Mouse (Mus musculus) layer of hippocampus, adult 8-10 months (tissue): Measurements from ENCODE around the gene Ccdc28a. TPM values are rescaled to one million over a fixed set of nuclear protein-coding genes. Genes with fewer than 3 reads are reported as not detected.
A peak's percentile ranks its signal among the peaks of the same experiment; 100 is the strongest.

Source experiments
- DNase-seq, 2 experiments: peaks; one replicate each; pipeline ENCODE4 v3.0.0; 2022; ENCODE audit warnings: low spot score in 2 of 2
- total RNA-seq, 4 experiments: library from RNA; stranded (reverse); gene quantifications; 2 replicates each; pipeline ENCODE4 v1.2.4; 2022

The Ccdc28a gene
- 10 to 100 TPM; 27.5 to 41.9 (median 33.9) TPM for total RNA-seq

DNA sequence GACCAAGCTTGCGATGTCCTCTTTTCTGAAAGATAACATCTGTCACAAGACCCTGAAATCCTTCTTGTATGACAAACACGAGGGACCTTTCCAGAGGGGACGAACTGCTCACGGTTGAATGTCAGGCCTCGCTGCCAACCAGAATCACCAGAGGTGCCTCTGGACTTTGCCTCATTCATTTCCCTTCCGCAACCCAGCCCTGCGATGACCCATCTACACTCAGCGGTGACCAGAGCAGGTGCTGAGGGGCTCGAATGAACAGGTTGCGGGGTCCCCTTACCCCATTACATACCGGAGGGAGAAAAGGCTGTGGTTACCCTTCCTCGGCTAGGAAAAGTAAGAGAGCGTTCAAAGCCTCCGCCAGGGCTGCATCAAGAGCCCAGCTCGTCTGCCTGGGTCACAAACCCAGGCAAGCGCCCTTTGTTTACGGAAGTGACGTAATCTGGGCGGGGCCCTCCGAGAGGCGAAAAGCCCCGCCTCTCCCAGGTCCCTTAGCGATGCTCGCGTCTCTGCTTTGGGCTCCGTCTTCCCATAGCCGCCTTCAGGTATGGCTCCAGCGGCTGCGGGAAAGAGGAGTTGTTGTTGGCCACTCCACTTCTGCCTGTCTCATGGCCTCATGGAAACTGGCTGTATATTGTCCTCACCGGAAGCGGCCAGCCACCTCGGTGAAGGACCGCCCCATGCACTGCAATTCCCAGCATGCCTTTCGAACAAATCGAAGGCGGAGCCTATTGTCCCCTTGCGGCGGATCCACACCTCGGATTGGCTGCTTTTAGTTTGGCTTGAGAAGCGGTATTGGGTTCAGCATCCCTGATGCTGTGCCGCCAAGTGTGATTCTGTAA is at the start of gene Ccdc28a:
Gene Ccdc28a, minus strand, starts transcription at position 439 of the 842 bp plus-strand sequence.
- peak; percentile 94 for DNase-seq

DNA sequence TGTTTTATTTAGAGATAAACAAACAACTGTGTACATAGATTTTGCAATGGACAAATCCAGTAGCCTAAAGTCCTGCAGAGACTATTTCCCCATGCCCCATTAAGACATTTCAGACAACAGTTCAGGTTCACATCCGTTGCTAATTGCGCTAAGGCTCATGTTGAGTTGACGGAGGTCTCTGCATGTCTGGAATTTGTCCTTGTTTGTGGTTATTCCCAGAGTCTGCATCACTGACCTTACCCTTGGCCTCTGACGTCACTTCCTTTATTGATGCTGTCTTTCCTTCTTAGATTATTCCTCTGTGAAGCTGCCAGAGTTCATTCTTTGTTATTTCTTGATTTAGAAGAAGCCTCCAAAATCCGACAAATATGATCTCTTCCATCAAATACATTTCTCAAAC is 49.2 kb upstream of the Ccdc28a start:
- no peak for DNase-seq

DNA sequence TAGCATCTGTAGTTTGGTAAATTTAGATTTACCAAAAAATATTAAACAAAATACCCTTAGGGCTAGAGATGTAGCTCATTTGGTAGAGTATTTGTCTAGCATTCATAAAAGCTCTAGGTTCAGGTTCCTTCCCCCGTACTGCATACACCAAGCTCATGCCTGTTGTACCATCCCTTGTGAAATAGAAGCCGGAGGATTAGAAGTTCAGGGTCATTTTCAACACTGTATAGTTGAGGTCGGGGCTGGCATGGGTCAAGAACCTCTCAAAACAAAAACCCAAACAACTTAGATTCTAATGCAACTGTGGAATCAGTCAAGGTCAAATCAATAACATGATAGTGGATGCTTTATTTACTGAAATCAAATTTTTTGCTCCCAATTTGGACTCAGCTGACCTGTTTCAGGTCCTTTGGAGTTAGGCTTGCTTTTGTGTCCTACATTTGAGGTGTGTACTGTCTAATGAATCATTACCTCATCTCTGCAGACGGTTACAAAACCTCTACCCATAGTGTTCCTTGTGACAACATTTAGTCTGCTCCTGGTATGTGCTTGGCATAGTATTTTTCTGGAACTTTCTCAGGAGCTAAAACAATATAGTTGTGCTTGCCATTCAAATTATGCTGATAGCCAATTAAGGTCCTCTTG is 41.4 kb upstream of the Ccdc28a start:
- DNase-seq, result no peak

DNA sequence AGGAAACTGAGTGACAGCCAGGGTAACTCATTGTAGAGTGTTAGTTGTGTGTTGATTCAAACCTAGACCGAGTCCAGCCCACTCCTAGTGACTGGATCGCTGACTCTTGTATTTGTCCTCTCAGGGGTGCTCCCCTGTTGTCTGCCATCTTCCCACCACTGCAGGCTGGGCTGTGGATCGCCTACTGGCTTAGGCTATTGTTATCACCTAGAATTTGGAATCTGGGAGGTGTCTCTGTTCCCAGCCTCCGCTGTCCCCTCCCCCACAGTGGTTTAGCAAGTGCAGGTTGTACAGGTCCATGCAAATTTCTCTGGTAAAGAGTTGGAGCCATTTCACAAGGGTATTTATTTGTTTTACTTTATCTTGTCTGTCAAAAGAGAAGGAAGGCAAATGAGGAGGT is 16.5 kb upstream of the Ccdc28a start:
- no peak for DNase-seq

DNA sequence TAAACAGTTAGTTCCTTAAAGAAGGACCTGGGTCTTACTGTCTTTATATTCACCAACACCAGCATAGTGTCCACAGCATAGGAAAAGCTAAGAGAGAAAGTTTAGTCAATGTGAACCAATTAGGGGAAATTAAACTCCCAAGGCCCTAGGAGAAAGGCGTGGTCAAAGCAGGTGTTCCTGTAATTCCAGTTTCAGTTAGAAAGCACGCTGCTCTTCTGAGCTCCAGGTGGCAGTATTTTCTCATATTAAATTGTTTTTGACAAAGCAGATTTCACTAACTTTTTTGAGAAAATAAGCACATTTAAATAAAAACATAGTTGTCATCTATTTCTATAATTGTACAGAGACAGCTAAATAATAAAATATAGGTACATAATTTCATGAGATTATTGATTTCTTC is 8.8 kb upstream of the Ccdc28a start:
- no peak for DNase-seq

DNA sequence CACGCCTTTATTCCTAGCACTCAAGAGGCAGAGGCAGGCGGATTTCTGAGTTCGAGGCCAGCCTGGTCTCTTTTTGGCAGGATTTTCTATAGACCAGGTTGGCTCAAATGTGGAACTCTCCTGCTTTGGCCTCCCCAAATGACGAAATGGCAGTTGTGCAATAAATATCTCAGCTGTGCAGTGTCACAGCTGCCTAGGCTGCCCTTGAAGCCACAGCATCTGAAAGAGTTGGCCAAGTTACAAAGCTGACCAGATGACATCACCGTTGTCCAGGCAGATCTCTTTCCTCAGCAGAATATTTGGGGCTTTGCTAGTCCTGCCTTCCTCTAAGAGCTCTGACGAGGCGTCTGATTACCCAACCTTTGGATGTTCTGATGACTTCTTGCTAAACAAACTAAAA is 2.4 kb upstream of the Ccdc28a start:
- DNase-seq, result no peak

DNA sequence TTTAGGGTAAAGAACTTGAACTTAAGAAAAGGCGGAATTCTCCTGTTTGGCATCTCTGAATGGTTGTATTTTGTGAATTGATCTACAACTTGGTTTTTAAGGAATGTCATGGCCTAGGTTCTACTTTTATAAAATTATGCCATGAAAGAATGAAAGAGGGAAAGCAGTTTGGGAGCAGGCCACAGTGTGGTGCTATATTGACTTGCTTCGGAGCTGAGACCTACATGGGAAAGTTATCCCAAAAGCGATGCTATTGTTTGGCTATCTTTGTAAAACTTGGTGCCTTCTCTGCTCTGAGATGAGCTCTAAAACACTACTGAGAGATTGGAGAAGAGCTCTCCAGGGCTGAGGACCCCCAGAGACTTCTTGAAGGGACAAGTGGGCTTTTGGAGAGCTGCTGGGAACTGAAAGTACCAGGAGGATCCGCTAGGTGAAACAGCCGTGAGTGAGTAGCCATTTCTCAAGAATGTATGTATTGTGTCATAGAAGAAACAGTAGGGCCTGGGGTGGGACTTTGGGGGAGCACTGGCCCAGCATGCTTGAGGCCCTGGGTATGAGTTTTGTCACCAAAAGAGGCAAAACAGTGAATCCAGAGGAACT is 1.6 kb upstream of the Ccdc28a start:
- DNase-seq, result no peak

GRCm38 (mm10) chr10:18235402-18235747 is 577 bp upstream of the Ccdc28a start:
- DNase-seq, result peak in 1 of 2 experiments; percentile 25

DNA sequence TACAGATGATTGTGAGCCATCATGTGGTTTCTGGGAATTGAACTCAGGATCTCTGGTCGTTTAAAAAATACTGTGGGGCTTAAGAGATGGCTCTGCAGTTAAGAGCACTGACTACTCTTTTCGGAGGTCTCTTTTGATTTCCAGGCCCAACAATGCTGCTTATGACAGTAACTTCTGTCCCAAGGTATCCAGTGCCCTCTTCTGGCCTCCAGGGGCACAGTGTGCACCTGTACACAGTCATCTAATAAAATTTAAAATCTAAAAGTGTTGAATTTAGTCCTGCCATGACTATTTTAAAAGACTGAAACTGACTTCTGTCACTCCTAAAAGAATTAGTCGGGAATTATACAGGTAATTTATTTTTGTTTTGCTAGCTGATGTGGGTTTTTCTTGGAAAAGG is 907 bp downstream of the Ccdc28a start:
- no peak for DNase-seq

- peak; percentile 26 for DNase-seq
These were observed 10.4 kb downstream of the Ccdc28a start for GRCm38 (mm10) chr10:18224386-18224785.

DNA sequence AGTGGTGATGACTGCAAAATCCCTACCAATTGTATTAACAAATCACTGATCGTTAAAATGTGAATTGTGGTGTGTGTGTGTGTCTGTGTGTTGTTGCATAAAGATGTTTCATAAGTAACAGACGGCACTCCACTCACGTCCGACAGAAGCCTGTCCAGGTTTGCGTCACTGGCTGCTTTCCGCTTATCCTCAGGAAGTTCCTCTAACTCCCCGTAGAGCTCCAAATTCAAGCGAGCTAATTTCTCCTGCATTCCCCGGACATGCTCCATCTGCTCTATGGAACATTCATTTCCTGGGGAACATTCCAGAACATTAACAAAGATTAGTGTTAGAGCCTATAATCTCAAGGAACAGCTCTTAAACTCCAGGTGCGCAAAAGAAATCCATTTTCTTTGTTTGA is 15.4 kb downstream of the Ccdc28a start:
- no peak for DNase-seq

- no peak for DNase-seq
These were observed 20.7 kb downstream of the Ccdc28a start for GRCm38 (mm10) chr10:18214124-18214523.

DNA sequence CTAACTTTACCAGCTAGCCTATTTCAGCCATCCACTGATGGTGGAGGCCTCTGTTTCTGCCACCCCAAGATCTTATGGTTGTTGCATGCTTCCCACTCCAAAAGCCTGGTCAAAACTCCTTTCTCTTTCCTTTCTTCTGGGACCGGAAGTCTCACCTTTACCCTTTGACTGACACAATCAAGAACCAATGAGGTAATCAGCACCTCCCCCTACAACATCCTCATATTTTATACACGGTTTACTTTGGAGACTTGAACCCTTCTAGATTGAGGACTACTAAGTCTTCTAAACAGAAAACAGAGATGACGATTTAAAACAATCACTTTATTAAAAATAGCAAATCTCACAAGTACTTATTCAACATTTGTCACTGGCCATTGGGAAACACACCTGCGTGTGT is 21.4 kb downstream of the Ccdc28a start:
- DNase-seq, result no peak

GRCm38 (mm10) chr10:18210726-18211125 is 24.1 kb downstream of the Ccdc28a start, which contains the start of gene Ect2l:
Gene Ect2l (minus strand): TSS chr10:18210890.
- DNase-seq, result no peak

GRCm38 (mm10) chr10:18210119-18210518 is 24.7 kb downstream of the Ccdc28a start:
- DNase-seq, result no peak

DNA sequence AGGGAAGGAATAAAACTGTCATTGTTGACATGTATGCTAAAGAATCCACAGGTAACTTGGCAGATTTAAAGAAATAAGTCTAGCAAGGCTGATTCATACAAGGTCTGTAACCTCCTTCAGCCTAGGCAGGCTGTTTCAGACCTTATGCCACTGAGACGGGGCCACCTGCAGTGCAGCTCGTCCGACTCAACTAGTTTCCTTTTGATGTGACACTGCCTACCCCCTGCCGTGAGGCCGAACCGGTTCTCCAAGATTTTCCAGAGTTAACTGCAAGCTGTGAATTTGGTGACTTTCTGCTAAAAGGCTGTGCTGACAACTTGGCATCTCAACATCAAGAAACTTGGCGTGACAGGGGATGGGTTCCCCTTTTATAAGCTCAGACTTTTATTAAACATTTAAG is 30.7 kb downstream of the Ccdc28a start:
- no peak for DNase-seq

DNA sequence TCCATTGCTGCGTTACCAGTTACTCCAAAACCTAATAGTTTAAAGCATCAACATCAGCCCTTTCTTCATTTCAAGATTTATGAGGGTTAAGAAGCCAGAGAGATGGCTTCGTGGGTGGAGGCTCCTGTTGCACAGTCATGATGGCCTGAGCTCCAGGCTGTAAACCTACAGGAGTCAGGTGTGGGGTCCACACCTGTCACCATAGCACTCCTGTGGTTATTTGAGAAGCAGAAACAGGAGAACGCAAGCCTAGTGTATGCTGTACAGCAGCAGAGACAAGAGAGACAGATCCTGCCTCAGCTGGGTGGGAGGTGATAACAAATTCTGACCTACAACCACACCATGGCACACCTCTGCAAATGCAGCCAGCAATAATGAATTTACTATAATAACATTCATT is 32.4 kb downstream of the Ccdc28a start:
- no peak for DNase-seq

DNA sequence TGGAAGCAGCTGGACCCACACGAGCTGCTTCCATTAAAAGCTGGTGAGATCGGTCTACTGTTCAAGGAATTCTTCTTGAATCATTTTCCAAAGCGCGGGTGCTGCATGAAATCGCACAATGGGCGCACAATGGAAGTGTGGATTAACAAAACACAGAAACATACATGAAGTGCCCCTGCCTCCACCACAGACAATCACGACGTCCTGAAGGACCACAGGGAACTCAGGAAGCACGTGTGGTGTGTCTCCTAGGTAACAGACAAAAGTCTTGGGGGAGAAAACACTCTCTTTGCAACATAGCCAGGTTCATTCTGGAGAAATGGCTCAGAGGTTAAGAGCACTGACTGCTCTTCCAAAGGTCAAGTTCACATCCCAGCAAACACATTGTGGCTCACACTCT is 34.1 kb downstream of the Ccdc28a start:
- no peak for DNase-seq

DNA sequence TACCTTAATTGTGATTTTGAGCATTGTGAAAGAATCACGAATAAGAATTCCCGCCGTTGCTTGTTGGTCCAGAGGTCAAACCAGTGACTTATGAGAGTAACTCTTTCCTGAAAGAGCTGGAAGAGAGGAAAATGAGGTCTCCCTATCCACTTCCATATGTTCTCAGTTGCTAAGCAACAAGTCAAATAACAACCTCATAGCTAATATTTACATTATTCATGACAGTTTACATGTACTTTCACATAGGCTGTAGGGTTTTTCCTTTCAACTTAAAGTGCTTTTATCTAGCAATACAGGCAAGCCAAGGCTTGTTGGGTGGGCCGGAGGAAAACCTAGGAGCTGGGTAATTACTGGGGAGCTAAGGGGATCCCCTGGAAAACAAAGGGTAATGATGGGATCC is 34.9 kb downstream of the Ccdc28a start:
- DNase-seq, result no peak

GRCm38 (mm10) chr10:18198286-18199015 is 36.3 kb downstream of the Ccdc28a start:
- no peak for DNase-seq

- DNase-seq, result peak; percentile 39 to 82
These were observed 37.4 kb downstream of the Ccdc28a start for GRCm38 (mm10) chr10:18197206-18197979.
